Mouse (Mus musculus) spleen, adult 2 months (tissue): ENCODE measurements around the gene Frat2.

ENCODE experiments used
- CTCF ChIP-seq: fragments of 200-500 bp; IDR thresholded peaks from 2 replicates; pipeline ENCODE4 v1.5.1; 2011; ENCODE audit warnings: mild to moderate bottlenecking, inconsistent platforms; ENCODE audit not compliant: insufficient read depth, insufficient read length, insufficient replicate concordance; ENCODE audit errors: extremely low read depth
- POLR2A ChIP-seq: fragments of 200-500 bp; IDR thresholded peaks from 2 replicates; pipeline ENCODE4 v1.6.1; 2011; ENCODE audit warnings: low read depth, low read length, inconsistent platforms

DNA sequence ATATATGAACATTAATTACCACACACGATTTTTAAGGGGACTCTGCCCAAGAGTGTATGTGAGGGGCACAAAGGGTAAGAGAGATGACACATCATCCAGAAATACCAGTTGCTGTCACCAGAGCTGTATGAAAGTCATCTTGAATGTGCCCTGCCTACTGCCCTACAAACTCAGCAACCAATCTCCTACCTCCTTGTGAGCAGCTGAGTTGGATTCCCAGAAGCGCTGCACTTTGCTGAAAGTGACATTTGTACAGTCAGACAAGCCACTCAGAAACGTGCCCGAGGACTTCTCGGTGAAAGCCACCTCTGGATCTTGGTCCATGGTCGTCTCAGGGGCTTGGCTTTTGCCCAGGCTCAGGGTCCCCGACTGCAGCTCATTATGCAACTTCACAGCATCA, 47.0 kb upstream of the Frat2 start:
- TF ChIP-seq CTCF (no peak), POLR2A (no peak)
